10 mouse cellular contexts compared by ENCODE assay signal in the genomic region with DNA sequence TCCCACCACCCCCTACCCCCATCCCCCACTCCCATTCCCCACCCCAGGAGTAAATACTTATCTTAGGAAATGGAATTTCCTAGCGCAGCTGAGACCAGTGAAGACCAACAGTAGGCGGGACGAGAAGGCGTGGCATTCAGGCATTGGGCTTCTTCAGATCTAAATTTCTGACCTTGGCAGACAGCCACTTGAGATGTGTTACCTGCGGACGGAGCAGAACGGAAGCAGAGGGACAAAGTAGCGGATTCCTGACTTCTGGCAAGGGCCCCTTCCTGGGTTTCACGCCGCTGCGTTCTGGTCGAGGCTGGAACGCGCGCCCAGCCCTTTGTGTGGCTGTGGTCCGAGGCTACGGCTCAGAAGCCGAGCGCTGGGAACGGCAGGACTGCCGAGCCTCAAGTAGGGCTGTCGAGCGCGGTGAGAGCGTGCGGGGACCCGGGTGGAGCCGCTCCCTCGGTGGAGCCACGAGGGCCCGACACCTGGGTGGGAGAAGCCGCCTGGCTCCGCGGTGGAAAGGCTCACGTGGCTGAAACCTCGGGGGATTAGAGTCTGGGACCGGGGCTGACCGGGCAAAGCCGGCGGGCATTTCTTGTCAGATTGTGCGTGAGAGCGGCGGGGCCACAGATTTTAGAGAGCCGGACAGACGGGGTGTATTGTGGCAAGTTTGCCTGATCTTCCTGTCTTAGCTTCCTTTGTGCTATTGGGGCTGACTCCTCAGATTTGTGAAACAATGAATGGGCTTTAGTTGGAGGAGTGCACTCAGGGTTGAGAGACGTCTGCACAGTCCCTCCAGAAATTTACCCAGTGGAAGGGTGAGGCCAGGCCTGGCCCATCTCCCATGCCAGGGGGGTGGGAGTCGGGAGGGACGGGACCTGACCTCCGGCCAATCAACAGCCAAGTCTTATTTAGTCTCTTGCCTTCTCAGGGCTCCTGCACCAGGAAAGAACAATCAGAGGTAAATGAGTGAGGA. TPM values are rescaled to one million over a fixed set of nuclear protein-coding genes. Genes with fewer than 3 reads are reported as not detected.
DNase-seq lines count a peak whose midpoint lies in the region; ATAC-seq lines count a peak whose summit lies in the region.
"Had no signal": no experiment of that assay in that cellular context is flagged by ENCODE, and none has a peak within 500 bp of the region (broad histone marks: within the 10 kb centered on the region; RNA-seq: fewer than 3 reads in every experiment).

No protein-coding gene starts in this region.

- H3K4me2 ChIP-seq in forebrain, embryonic 15.5 days (replicated peaks): peak overlapping the region; percentile 60
- peak overlapping the region; percentile 66 for H3K4me2 ChIP-seq in hindbrain, embryonic 13.5 days
- H3K4me2 ChIP-seq in limb, embryonic 13.5 days (replicated peaks): peak overlapping the region; percentile 78
- peak overlapping the region; percentile 66 for H3K4me2 ChIP-seq in midbrain, embryonic 13.5 days (replicated peaks)

- H3K27me3 ChIP-seq in forebrain, embryonic 15.5 days: no peaks in the 10 kb centered on the region
- H3K27me3 ChIP-seq in hindbrain, embryonic 13.5 days: no peaks in the 10 kb centered on the region
- no peaks in the 10 kb centered on the region for H3K27me3 ChIP-seq in limb, embryonic 13.5 days
- no peaks in the 10 kb centered on the region for H3K27me3 ChIP-seq in midbrain, embryonic 13.5 days
- H3K27me3 ChIP-seq: CH12.LX had no signal

- peak overlapping the region; percentile 100 for H3K9ac ChIP-seq in forebrain, embryonic 15.5 days (replicated peaks)
- H3K9ac ChIP-seq in hindbrain, embryonic 13.5 days: peak overlapping the region; percentile 96
- peak overlapping the region; percentile 95 for H3K9ac ChIP-seq in limb, embryonic 13.5 days
- H3K9ac ChIP-seq in midbrain, embryonic 13.5 days (replicated peaks): peak overlapping the region; percentile 96

- H3K27ac ChIP-seq in forebrain, embryonic 15.5 days (replicated peaks): peak overlapping the region; percentile 98
- peak overlapping the region; percentile 98 for H3K27ac ChIP-seq in hindbrain, embryonic 13.5 days
- H3K27ac ChIP-seq in limb, embryonic 13.5 days: peak overlapping the region; percentile 94
- H3K27ac ChIP-seq in midbrain, embryonic 13.5 days: peak overlapping the region; percentile 96

- peak; percentile 51 to 62 for DNase-seq in layer of hippocampus, postnatal 10 days (ENCODE audit: low spot score in 2 of 2)
- DNase-seq in layer of hippocampus, adult 18-20 months (ENCODE audit: low spot score in 2 of 2): no peak
- DNase-seq in cerebellum, adult 11-12 months: peak; percentile 18
- DNase-seq in urinary bladder, adult 2 months (ENCODE audit: low spot score): peak; percentile 39

- peak overlapping the region; percentile 99 for H3K4me3 ChIP-seq in forebrain, embryonic 15.5 days
- peak overlapping the region; percentile 86 for H3K4me3 ChIP-seq in hindbrain, embryonic 13.5 days
- peak overlapping the region; percentile 81 for H3K4me3 ChIP-seq in limb, embryonic 13.5 days
- peak overlapping the region; percentile 84 for H3K4me3 ChIP-seq in midbrain, embryonic 13.5 days (replicated peaks)

- H3K9me3 ChIP-seq in forebrain, embryonic 15.5 days: no peaks in the 10 kb centered on the region
- no peaks in the 10 kb centered on the region for H3K9me3 ChIP-seq in hindbrain, embryonic 13.5 days
- no peaks in the 10 kb centered on the region for H3K9me3 ChIP-seq in limb, embryonic 13.5 days
- H3K9me3 ChIP-seq in midbrain, embryonic 13.5 days: no peaks in the 10 kb centered on the region

- H3K4me1 ChIP-seq in forebrain, embryonic 15.5 days: peaks cover 29% of the 10 kb centered on the region
- peaks cover 23% of the 10 kb centered on the region for H3K4me1 ChIP-seq in hindbrain, embryonic 13.5 days (replicated peaks)
- H3K4me1 ChIP-seq in limb, embryonic 13.5 days: peaks cover 14% of the 10 kb centered on the region
- peaks cover 19% of the 10 kb centered on the region for H3K4me1 ChIP-seq in midbrain, embryonic 13.5 days (replicated peaks)

- peak; percentile 86 for ATAC-seq in forebrain, embryonic 15.5 days (replicated peaks)
- ATAC-seq in hindbrain, embryonic 13.5 days (ENCODE audit: low FRiP score): peak; percentile 87
- ATAC-seq in limb, embryonic 13.5 days (ENCODE audit: low FRiP score, low read depth): peak; percentile 92
- ATAC-seq in midbrain, embryonic 13.5 days: peak; percentile 87

- under 1% methylated on average over 49 of the region's 49 CpGs for WGBS in forebrain, embryonic 15.5 days
- under 1% methylated on average over 49 of the region's 49 CpGs for WGBS in hindbrain, embryonic 13.5 days
- WGBS in limb, embryonic 13.5 days: under 1% methylated on average over 49 of the region's 49 CpGs
- under 1% methylated on average over 49 of the region's 49 CpGs for WGBS in midbrain, embryonic 13.5 days

- H3K36me3 ChIP-seq in forebrain, embryonic 15.5 days: peaks cover 29% of the 10 kb centered on the region
- H3K36me3 ChIP-seq in hindbrain, embryonic 13.5 days: peaks cover 28% of the 10 kb centered on the region
- peaks cover 26% of the 10 kb centered on the region for H3K36me3 ChIP-seq in limb, embryonic 13.5 days
- H3K36me3 ChIP-seq in midbrain, embryonic 13.5 days: peaks cover 32% of the 10 kb centered on the region

RNA-seq across cellular contexts. Expression of a gene that starts 1.7 kb away (rescaled TPM):
- total RNA-seq in layer of hippocampus, postnatal 10 days (2021): 10 to 100 TPM; 73.3 to 83.7 TPM
- total RNA-seq in layer of hippocampus, adult 18-20 months (2021): 1 to 10 TPM; 8.1 to 8.7 TPM
- polyA plus RNA-seq in forebrain, embryonic 15.5 days (2015; fragmentation: Nextera tagmentation; extraction: Ambion mirVana): 329 and 340 TPM in 2 replicates
- polyA plus RNA-seq in hindbrain, embryonic 13.5 days (2015; fragmentation: Nextera tagmentation; extraction: Ambion mirVana): 270 and 287 TPM in 2 replicates
- 136 and 138 TPM in 2 replicates for polyA plus RNA-seq in limb, embryonic 13.5 days (2015; fragmentation: Nextera tagmentation; extraction: Ambion mirVana)
- polyA plus RNA-seq in midbrain, embryonic 13.5 days (2015; fragmentation: Nextera tagmentation; extraction: Ambion mirVana): 262 and 272 TPM in 2 replicates
- polyA plus RNA-seq in urinary bladder, adult 2 months (2012; rRNA removed): 22.6 and 32.3 TPM in 2 replicates
- total RNA-seq: CH12.LX; neutrophil, adult 5-6 weeks had no signal

RNA-seq across cellular contexts. Expression of a gene that starts 13.3 kb away (rescaled TPM):
- 1 to 10 TPM; 3.2 to 3.7 TPM for total RNA-seq in layer of hippocampus, postnatal 10 days (2021)
- under 1 TPM; 0.87 to 0.96 TPM for total RNA-seq in layer of hippocampus, adult 18-20 months (2021)
- 2.0 TPM in 2 replicates for polyA plus RNA-seq in forebrain, embryonic 15.5 days (2015; fragmentation: Nextera tagmentation; extraction: Ambion mirVana)
- polyA plus RNA-seq in hindbrain, embryonic 13.5 days (2015; fragmentation: Nextera tagmentation; extraction: Ambion mirVana): 2.7 and 2.8 TPM in 2 replicates
- 1.3 TPM in 2 replicates for polyA plus RNA-seq in limb, embryonic 13.5 days (2015; fragmentation: Nextera tagmentation; extraction: Ambion mirVana)
- 3.9 TPM in 2 replicates for polyA plus RNA-seq in midbrain, embryonic 13.5 days (2015; fragmentation: Nextera tagmentation; extraction: Ambion mirVana)
- 3.0 and 3.8 TPM in 2 replicates for polyA plus RNA-seq in urinary bladder, adult 2 months (2012; rRNA removed)
- total RNA-seq: neutrophil, adult 5-6 weeks had no signal

RNA-seq across cellular contexts. Expression of a gene that starts 20.6 kb away (rescaled TPM):
- total RNA-seq in layer of hippocampus, postnatal 10 days (2021): 1 to 10 TPM; 3.2 to 4.3 TPM
- 10 to 100 TPM; 35.8 to 43.1 TPM for total RNA-seq in layer of hippocampus, adult 18-20 months (2021)
- 1.9 and 2.4 TPM in 2 replicates for polyA plus RNA-seq in forebrain, embryonic 15.5 days (2015; fragmentation: Nextera tagmentation; extraction: Ambion mirVana)
- 1.3 and 2.1 TPM in 2 replicates for polyA plus RNA-seq in hindbrain, embryonic 13.5 days (2015; fragmentation: Nextera tagmentation; extraction: Ambion mirVana)
- 0.18 and 0.22 TPM in 2 replicates for polyA plus RNA-seq in limb, embryonic 13.5 days (2015; fragmentation: Nextera tagmentation; extraction: Ambion mirVana)
- polyA plus RNA-seq in midbrain, embryonic 13.5 days (2015; fragmentation: Nextera tagmentation; extraction: Ambion mirVana): 1.6 TPM in 2 replicates
- 0.11 and 0.18 TPM in 2 replicates for polyA plus RNA-seq in urinary bladder, adult 2 months (2012; rRNA removed)
- total RNA-seq: CH12.LX; neutrophil, adult 5-6 weeks had no signal

RNA-seq across cellular contexts. Expression of a gene that starts 21.6 kb away (rescaled TPM):
- under 1 TPM; 0.53 to 0.83 TPM for total RNA-seq in layer of hippocampus, postnatal 10 days (2021)
- not detected for total RNA-seq in layer of hippocampus, adult 18-20 months (2021)
- 0.37 TPM in 1 of 2 replicates, not detected in the other for polyA plus RNA-seq in forebrain, embryonic 15.5 days (2015; fragmentation: Nextera tagmentation; extraction: Ambion mirVana)
- 0.47 TPM in 1 of 2 replicates, not detected in the other for polyA plus RNA-seq in hindbrain, embryonic 13.5 days (2015; fragmentation: Nextera tagmentation; extraction: Ambion mirVana)
- not detected in 2 replicates for polyA plus RNA-seq in limb, embryonic 13.5 days (2015; fragmentation: Nextera tagmentation; extraction: Ambion mirVana)
- polyA plus RNA-seq in midbrain, embryonic 13.5 days (2015; fragmentation: Nextera tagmentation; extraction: Ambion mirVana): 0.43 and 0.57 TPM in 2 replicates
- 0.30 and 0.56 TPM in 2 replicates for polyA plus RNA-seq in urinary bladder, adult 2 months (2012; rRNA removed)
- total RNA-seq: CH12.LX had no signal

RNA-seq across cellular contexts. Expression of a gene that starts 43.1 kb away (rescaled TPM):
- 100 to 1,000 TPM; 594 to 649 TPM for total RNA-seq in layer of hippocampus, postnatal 10 days (2021)
- total RNA-seq in layer of hippocampus, adult 18-20 months (2021): 100 to 1,000 TPM; 683 to 686 TPM
- 50.9 and 53.1 TPM in 2 replicates for polyA plus RNA-seq in forebrain, embryonic 15.5 days (2015; fragmentation: Nextera tagmentation; extraction: Ambion mirVana)
- 55.6 and 57.0 TPM in 2 replicates for polyA plus RNA-seq in hindbrain, embryonic 13.5 days (2015; fragmentation: Nextera tagmentation; extraction: Ambion mirVana)
- 13.3 and 15.2 TPM in 2 replicates for polyA plus RNA-seq in limb, embryonic 13.5 days (2015; fragmentation: Nextera tagmentation; extraction: Ambion mirVana)
- 46.7 and 53.2 TPM in 2 replicates for polyA plus RNA-seq in midbrain, embryonic 13.5 days (2015; fragmentation: Nextera tagmentation; extraction: Ambion mirVana)
- polyA plus RNA-seq in urinary bladder, adult 2 months (2012; rRNA removed): 72.1 and 81.4 TPM in 2 replicates

Comparison
In these comparisons a context has a peak if more than half of its experiments do, and no peak if none do; other contexts are left out.
1. DNase-seq: peak in layer of hippocampus, postnatal 10 days (2 of 2), cerebellum, adult 11-12 months (single experiment) and urinary bladder, adult 2 months (single experiment); none in layer of hippocampus, adult 18-20 months (0 of 2).
2. Peak in every context shown above with its lines, with median percentiles within 50 percentile points of each other: ATAC-seq, H3K27ac ChIP-seq, H3K4me2 ChIP-seq, H3K4me3 ChIP-seq and H3K9ac ChIP-seq.